Mouse (Mus musculus) C3H10T1/2 (cell line): Measurements from ENCODE around the gene Gm43738. TPM values are rescaled to one million over a fixed set of nuclear protein-coding genes. Genes with fewer than 3 reads are reported as not detected.

Experiments used
- polyA plus RNA-seq, 2 experiments: library from polyadenylated mRNA; unstranded; fragments of >200 nt; fragmentation: generic; extraction: Trizol; gene quantifications; one replicate each; pipeline ENCODE4 v1.2.1; 2012; ENCODE audit warnings: missing spikeins in 2 of 2

Gm43738 gene
- polyA plus RNA-seq, result under 1 TPM in 1 of 2 experiments, not detected in 1; 0.02 TPM

GRCm38 (mm10) chr3:89100811-89101210 lies at the start of gene Gm43738:
TSS of gene Gm43738 (minus strand) at chr3:89101099.

GRCm38 (mm10) chr3:89135958-89136357 lies 35.1 kb upstream of the Gm43738 start, which contains the start of gene Pklr:
TSS of gene Pklr (plus strand) at chr3:89136142.

GRCm38 (mm10) chr3:89101812-89102494 lies 1.1 kb upstream of the Gm43738 start, which contains the start of gene Fdps:
TSS of gene Fdps (minus strand) at chr3:89101959.

GRCm38 (mm10) chr3:89093175-89093574 lies 7.7 kb downstream of the Gm43738 start, which contains the start of gene Rusc1:
TSS of gene Rusc1 (minus strand) at chr3:89093311.

Other genes with a start within 250 kb of the Gm43738 start
- 10 to 100 TPM; 40.3 to 68.5 TPM for gene Msto1, start 187.1 kb downstream of the Gm43738 start, polyA plus RNA-seq
- 1 to 10 TPM in 1 of 2 experiments, under 1 TPM in 1; 0.25 to 4.2 TPM for gene Ash1l, start 150.5 kb downstream of the Gm43738 start, polyA plus RNA-seq
- 100 to 1,000 TPM; 120 to 141 TPM for gene Dap3, start 149.9 kb downstream of the Gm43738 start, polyA plus RNA-seq
- 10 to 100 TPM in 1 of 2 experiments, 1 to 10 TPM in 1; 4.8 to 12.8 TPM for gene Rusc1, start 7.8 kb downstream of the Gm43738 start, polyA plus RNA-seq
- gene Fdps, start 860 bp upstream of the Gm43738 start, polyA plus RNA-seq, result 100 to 1,000 TPM; 220 to 479 TPM
- not detected for gene Pklr, start 35.0 kb upstream of the Gm43738 start, polyA plus RNA-seq
- gene Hcn3, start 59.1 kb upstream of the Gm43738 start, polyA plus RNA-seq, result under 1 TPM; 0.01 to 0.05 TPM
- 10 to 100 TPM in 1 of 2 experiments, 1 to 10 TPM in 1; 4.7 to 19.1 TPM for gene Clk2, start 63.7 kb upstream of the Gm43738 start, polyA plus RNA-seq
- 10 to 100 TPM; 90.3 to 97.0 TPM for gene Scamp3, start 76.4 kb upstream of the Gm43738 start, polyA plus RNA-seq
- 1 to 10 TPM; 1.6 to 7.0 TPM for gene Fam189b, start 82.0 kb upstream of the Gm43738 start, polyA plus RNA-seq
- 10 to 100 TPM; 46.1 to 51.9 TPM for gene Gba, start 101.8 kb upstream of the Gm43738 start, polyA plus RNA-seq
- gene Thbs3, start 114.1 kb upstream of the Gm43738 start, polyA plus RNA-seq, result 10 to 100 TPM in 1 of 2 experiments, 1 to 10 TPM in 1; 4.9 to 20.8 TPM
- 100 to 1,000 TPM; 154 to 198 TPM for gene Mtx1, start 126.0 kb upstream of the Gm43738 start, polyA plus RNA-seq
- under 1 TPM; 0.19 to 0.83 TPM for gene Muc1, start 128.0 kb upstream of the Gm43738 start, polyA plus RNA-seq
- 100 to 1,000 TPM; 242 to 330 TPM for gene Krtcap2, start 144.9 kb upstream of the Gm43738 start, polyA plus RNA-seq
- 10 to 100 TPM in 1 of 2 experiments, 1 to 10 TPM in 1; 2.6 to 10.1 TPM for gene Trim46, start 145.2 kb upstream of the Gm43738 start, polyA plus RNA-seq
- gene Dpm3, start 158.3 kb upstream of the Gm43738 start, polyA plus RNA-seq, result 100 to 1,000 TPM; 266 to 496 TPM
- 10 to 100 TPM; 42.6 to 99.0 TPM for gene Slc50a1, start 169.5 kb upstream of the Gm43738 start, polyA plus RNA-seq
- 10 to 100 TPM; 17.9 to 33.6 TPM for gene Efna1, start 180.0 kb upstream of the Gm43738 start, polyA plus RNA-seq
- 1 to 10 TPM; 1.9 to 8.8 TPM for gene Efna3, start 221.9 kb upstream of the Gm43738 start, polyA plus RNA-seq
- gene Efna4, start 236.9 kb upstream of the Gm43738 start, polyA plus RNA-seq, result 10 to 100 TPM in 1 of 2 experiments, 1 to 10 TPM in 1; 7.9 to 33.4 TPM
- gene Adam15, start 248.9 kb upstream of the Gm43738 start, polyA plus RNA-seq, result 100 to 1,000 TPM in 1 of 2 experiments, 10 to 100 TPM in 1; 85.2 to 200 TPM